Comparison of ENCODE assay signal across 24 mouse cellular contexts in genomic region chr19:16844091-16844490, GRCm38 (mm10). TPM values are rescaled to one million over a fixed set of nuclear protein-coding genes. Genes with fewer than 3 reads are reported as not detected.
"Had no signal": no experiment of that assay in that cellular context is flagged by ENCODE, and none has a peak within 500 bp of the region (broad histone marks: within the 10 kb centered on the region; RNA-seq: fewer than 3 reads in every experiment).

No protein-coding gene starts in this region.

RNA-seq across cellular contexts. Expression of gene Foxb2, which starts 29.5 kb away (rescaled TPM):
- total RNA-seq: common myeloid progenitor, adult 5-6 weeks; gastrocnemius, adult 18-20 months; gastrocnemius, adult 2 months; gastrocnemius, adult 8-10 months; gastrocnemius, postnatal 10 days; gastrocnemius, postnatal 14 days; gastrocnemius, postnatal 25 days; gastrocnemius, postnatal 36 days; gastrocnemius, postnatal 4 days; granulocyte monocyte progenitor cell, adult 5-6 weeks; heart, adult 18-20 months; heart, adult 2 months; heart, adult 8-10 months had no signal
- polyA plus RNA-seq: cortical plate, adult 2 months; embryonic facial prominence, embryonic 10.5 days; embryonic facial prominence, embryonic 11.5 days; embryonic facial prominence, embryonic 13.5 days; embryonic facial prominence, embryonic 14.5 days; erythroblast, embryonic 14.5 days; frontal cortex, adult 2 months; gonadal fat pad, adult 2 months; heart, adult 2 months; heart, embryonic 10.5 days; heart, embryonic 11.5 days; heart, embryonic 12.5 days had no signal
